Mouse (Mus musculus): Measurements from ENCODE around the gene Gstt4. TPM values are rescaled to one million over a fixed set of nuclear protein-coding genes. Genes with fewer than 3 reads are reported as not detected.
"Not testable (repeated sequence)": the region's sequence is repeated elsewhere in the genome, so short reads cannot be mapped to it uniquely, and the experiment has no call there.

Gstt4 gene
- total RNA-seq (2021), result not detected

GRCm38 (mm10) chr10:75822443-75822842, at the start of gene Gstt4:
Gstt4 (minus strand) TSS chr10:75822543.
- intact Hi-C loops (cut with DNase I), result no loop called here
- no peak for DNase-seq (ENCODE audit: extremely low spot score in 1 of 2, low spot score in 2 of 2)

GRCm38 (mm10) chr10:75861587-75861986, 39.2 kb upstream of the Gstt4 start:
- intact Hi-C loops (cut with DNase I), result no loop called here
- DNase-seq (ENCODE audit: extremely low spot score in 1 of 2, low spot score in 2 of 2), result no peak

GRCm38 (mm10) chr10:75860746-75861145, 38.4 kb upstream of the Gstt4 start:
- intact Hi-C loops (cut with DNase I), result no loop called here
- no peak for DNase-seq (ENCODE audit: extremely low spot score in 1 of 2, low spot score in 2 of 2)

DNA sequence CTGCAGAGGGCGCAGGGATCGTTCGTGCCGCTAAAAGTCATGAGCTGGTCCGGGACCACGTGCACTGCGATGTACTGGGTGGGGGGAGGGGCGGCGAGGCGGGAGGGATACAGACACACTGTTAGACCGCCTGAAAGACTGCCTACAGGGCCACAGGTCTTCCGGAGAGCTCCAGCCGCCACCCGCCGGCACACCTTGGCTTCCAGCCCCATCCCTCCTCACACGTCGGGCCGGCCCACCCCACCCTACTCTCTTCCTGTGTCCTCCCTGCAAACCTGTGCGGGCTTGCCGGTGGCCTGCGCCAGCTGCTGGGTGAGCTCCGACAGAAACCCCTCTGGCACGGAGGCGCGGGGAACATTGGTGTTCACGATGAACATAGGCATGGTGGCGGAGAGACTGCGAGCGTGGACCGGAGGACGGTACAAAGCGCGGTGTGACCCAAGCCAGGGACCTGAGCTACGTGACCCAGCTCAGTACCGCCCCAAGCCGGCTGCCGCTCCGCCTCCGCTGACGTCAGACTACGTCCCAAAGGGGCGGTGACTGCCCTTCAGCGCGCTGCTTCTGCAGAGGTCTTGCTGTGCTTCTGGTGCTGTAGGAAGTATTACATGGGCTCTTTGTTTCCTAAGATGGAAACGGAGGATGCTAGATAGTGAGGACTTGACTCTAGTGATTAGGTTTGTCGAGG, 37.6 kb upstream of the Gstt4 start, which contains the start of gene Mif:
Mif (minus strand) TSS at position 455 of the 685 bp plus-strand sequence.
- DNase-seq (ENCODE audit: extremely low spot score in 1 of 2, low spot score in 2 of 2), result peak; percentile 74 to 91
- intact Hi-C loops (cut with DNase I), result not testable (repeated sequence)

DNA sequence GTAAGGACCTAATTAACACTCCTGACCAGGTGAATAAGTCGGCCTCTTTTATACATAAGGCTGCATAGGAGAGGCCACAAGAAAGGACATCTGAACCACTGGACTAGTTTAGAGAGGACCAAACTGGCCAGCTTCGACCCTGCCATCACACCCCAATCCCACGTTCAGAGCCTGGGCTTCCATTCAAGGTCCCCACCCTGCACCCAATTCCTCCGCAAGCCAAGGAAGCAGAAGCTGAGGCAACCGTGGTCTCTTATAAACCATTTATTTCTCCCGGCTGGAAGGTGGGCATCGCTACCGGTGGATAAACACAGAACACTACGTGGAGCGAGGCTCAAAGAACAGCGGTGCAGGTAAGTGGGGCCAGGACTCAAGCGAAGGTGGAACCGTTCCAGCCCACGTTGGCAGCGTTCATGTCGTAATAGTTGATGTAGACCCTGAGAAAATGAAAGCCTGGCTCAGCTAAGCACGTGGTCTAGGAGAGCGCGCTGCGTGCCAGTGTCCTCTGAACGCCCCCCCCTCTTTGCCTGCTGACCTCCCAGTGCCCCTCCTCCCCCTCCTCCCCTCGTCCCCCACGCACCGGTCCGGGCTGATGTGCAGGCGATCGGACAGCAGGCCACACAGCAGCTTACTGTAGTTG, 36.9 kb upstream of the Gstt4 start:
- DNase-seq (ENCODE audit: extremely low spot score in 1 of 2, low spot score in 2 of 2), result peak in 1 of 2 experiments; percentile 57
- intact Hi-C loops (cut with DNase I), result no loop called here

DNA sequence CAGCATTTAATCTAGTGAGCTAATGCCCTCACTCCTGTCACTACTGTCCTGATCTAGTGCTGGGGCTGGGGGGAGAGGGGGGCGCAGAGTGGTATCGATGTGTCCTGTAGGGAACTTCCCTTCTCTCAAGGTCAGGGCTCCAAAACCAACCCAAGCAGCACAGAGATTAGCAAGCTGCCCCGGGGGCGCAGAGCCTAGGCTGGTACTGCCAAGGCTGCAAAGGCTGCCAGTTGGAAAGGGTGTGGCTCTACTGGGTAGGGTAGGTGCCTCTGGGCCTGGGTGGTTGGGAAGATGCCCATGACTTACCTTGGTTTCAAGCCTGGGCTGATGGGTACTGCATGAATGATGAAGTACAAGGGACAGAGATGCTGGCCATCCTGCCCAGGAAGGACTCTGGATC, 35.3 kb upstream of the Gstt4 start:
- intact Hi-C loops (cut with DNase I), result no loop called here
- DNase-seq (ENCODE audit: extremely low spot score in 1 of 2, low spot score in 2 of 2), result no peak

GRCm38 (mm10) chr10:75856976-75857375, 34.6 kb upstream of the Gstt4 start:
- intact Hi-C loops (cut with DNase I), result no loop called here
- DNase-seq (ENCODE audit: extremely low spot score in 1 of 2, low spot score in 2 of 2), result no peak

- DNase-seq (ENCODE audit: extremely low spot score in 1 of 2, low spot score in 2 of 2), result no peak
- intact Hi-C loops (cut with DNase I), result no loop called here
Measured at GRCm38 (mm10) chr10:75856155-75856907, 34.0 kb upstream of the Gstt4 start.

DNA sequence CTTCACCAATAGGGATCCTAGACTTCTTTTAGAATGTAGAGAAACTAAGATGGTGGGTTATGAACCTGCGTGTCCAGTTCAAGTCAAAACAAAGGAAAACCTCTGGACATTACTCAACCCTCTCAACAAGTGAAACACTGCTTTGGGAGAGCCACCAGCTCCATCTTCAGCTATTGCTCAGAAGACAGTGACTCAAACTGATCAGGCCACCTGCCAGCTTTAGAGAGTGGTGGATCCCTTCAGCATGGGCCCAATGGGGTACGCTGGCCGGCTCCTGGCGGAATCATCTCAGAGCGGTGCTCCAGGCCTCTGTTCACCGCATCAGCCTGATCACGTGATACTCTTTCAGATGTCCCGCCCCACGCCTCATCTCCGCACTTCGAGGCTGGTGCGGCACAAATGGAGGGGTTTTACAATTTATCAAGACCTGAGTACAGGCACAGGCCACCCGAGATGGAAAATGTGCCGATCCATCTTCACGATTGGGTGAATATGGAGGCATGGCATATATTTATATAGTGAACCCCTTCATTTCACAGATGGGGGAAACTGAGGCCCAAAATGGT, 33.2 kb upstream of the Gstt4 start:
- intact Hi-C loops (cut with DNase I), result no loop called here
- DNase-seq (ENCODE audit: extremely low spot score in 1 of 2, low spot score in 2 of 2), result no peak

- intact Hi-C loops (cut with DNase I), result loop anchor here (5.0 kb wide), 1 partner anchor 267 kb away; the partner anchor contains the start of gene Ggt5
- DNase-seq (ENCODE audit: extremely low spot score in 1 of 2, low spot score in 2 of 2), result no peak
Measured at GRCm38 (mm10) chr10:75854791-75855190, 32.4 kb upstream of the Gstt4 start.

DNA sequence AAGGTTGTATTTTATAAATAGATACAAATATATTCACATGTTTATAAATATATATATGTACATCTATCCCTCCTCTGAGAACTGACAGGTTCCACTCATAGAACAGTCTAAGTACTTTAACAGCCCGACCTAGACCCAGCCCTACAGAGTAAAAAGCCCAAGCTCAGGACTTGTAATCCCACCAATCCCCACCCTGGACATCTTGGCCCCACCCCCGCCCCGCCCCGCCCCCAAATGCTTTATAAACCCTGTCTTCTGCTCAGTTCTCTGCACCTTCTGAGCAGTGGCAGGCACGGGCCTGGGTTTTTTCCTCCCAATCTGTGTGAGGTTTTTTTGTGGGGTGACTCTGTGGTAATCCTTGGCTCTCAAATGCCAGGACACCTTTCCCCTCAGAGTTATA, 31.8 kb upstream of the Gstt4 start:
- intact Hi-C loops (cut with DNase I), result loop anchor here (5.0 kb wide), 1 partner anchor 267 kb away; the partner anchor contains the start of gene Ggt5
- DNase-seq (ENCODE audit: extremely low spot score in 1 of 2, low spot score in 2 of 2), result no peak

DNA sequence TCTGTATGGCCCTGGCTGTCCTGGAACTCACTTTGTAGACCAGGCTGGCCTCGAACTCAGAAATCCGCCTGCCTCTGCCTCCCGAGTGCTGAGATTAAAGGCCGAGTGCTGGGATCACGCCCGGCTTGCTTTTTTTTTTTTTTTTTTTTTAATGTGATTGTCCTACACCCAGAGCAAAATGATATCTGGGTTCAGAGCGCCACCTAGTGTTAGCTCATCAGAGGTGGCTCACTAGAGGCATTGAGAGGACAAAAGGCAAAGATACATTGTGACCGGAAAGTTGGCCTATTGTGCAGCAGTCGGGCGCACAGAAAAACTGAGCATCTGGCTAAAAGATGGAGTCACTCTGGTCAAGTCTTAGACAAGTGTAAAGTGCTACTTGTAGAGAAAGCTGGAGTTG, 31.1 kb upstream of the Gstt4 start:
- DNase-seq (ENCODE audit: extremely low spot score in 1 of 2, low spot score in 2 of 2), result peak; percentile 78 to 86
- intact Hi-C loops (cut with DNase I), result loop anchor here (2.0 to 5.0 kb wide), 2 partner anchors 109 to 266 kb away; partner anchors contain the start of gene Ggt5

- no peak for DNase-seq (ENCODE audit: extremely low spot score in 1 of 2, low spot score in 2 of 2)
- intact Hi-C loops (cut with DNase I), result loop anchor here (2.0 to 5.0 kb wide), 2 partner anchors 108 to 265 kb away; partner anchors contain the start of gene Ggt5
Measured at GRCm38 (mm10) chr10:75852539-75853125, 30.3 kb upstream of the Gstt4 start.

- intact Hi-C loops (cut with DNase I), result loop anchor here (2.0 to 5.0 kb wide), 2 partner anchors 107 to 264 kb away; partner anchors contain the start of gene Ggt5
- DNase-seq (ENCODE audit: extremely low spot score in 1 of 2, low spot score in 2 of 2), result no peak
Measured at GRCm38 (mm10) chr10:75851681-75852080, 29.3 kb upstream of the Gstt4 start.

- intact Hi-C loops (cut with DNase I), result loop anchor here (5.0 kb wide), 1 partner anchor 264 kb away; the partner anchor contains the start of gene Ggt5
- no peak for DNase-seq (ENCODE audit: extremely low spot score in 1 of 2, low spot score in 2 of 2)
Measured at GRCm38 (mm10) chr10:75851076-75851475, 28.7 kb upstream of the Gstt4 start.

DNA sequence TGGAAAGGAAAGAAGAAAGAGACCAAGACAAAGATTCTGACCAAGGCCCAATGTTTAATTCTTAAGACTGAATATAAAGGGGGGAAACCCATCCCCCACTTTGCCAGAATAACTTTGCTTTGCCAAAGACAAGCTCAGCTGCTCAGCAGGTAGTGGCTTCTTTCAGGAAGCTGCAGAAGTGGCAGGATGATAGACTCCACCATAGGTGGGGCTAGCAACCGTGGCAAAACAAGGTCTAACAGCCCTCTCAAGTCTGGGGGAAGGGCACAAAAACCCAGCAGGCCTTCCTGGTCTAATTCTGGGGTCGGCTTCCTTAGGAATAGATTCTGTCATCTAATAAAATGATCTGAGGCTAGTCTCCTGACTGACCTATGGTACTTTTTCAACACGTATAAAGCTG, 26.0 kb upstream of the Gstt4 start:
- DNase-seq (ENCODE audit: extremely low spot score in 1 of 2, low spot score in 2 of 2), result no peak
- intact Hi-C loops (cut with DNase I), result no loop called here

DNA sequence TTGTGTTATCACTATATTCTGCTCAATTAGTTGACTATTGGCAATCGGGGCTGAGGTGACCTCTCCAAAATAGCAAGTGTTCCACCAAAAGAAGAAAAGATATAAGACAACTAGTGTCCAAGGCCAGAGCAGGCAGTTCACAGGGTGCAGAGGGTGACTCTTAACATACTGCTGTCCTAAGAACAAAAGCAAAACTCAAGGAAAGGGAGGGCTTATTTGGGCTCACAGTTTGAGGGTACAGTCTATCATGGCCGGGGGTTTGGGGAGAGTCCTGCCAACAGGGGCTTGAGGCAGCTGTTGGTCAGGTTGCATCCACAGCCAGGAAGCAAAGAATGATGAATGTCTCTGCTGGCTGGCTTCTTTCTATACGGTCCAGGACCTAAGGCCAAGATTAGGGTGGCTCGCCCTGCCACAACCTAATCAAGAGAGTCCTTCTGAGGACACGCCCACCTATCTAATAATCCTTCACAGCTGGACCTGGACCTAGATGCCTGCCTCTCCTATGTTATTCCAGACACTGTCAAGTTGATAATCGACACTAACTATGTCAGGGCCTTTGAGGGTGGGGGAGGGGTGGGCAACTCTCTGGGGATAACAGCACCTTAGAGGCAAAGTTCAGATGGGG, 23.1 kb upstream of the Gstt4 start:
- intact Hi-C loops (cut with DNase I), result no loop called here
- DNase-seq (ENCODE audit: extremely low spot score in 1 of 2, low spot score in 2 of 2), result no peak

GRCm38 (mm10) chr10:75844800-75845199, 22.5 kb upstream of the Gstt4 start:
- no peak for DNase-seq (ENCODE audit: extremely low spot score in 1 of 2, low spot score in 2 of 2)
- intact Hi-C loops (cut with DNase I), result no loop called here
